Mouse (Mus musculus): Measurements from ENCODE around the gene Dync1li1. TPM values are rescaled to one million over a fixed set of nuclear protein-coding genes. Genes with fewer than 3 reads are reported as not detected.

Dync1li1 gene
- total and polyA plus RNA-seq, 3 experiments = 38.1 to 57.0 (median 43.6) TPM

GRCm38 (mm10) chr9:114745163-114745562, 56.6 kb downstream of the Dync1li1 start:
- Histone ChIP-seq H3K4me1 (ENCODE audit: control insufficient read depth in 1 of 2, insufficient read depth in 2 of 2) (peaks cover 4 to 39% of the 10 kb centered on the region in 2 experiments), H3K27ac (ENCODE audit: insufficient read depth, low read depth) (no peak overlapping the region), H3K27me3 (replicated peaks) (no peaks in the 10 kb centered on the region), H3K9ac (ENCODE audit: insufficient read depth, low read depth) (no peak overlapping the region), H3K79me2 (replicated peaks; ENCODE audit: control insufficient read depth, extremely low read depth, insufficient read depth, poor library complexity, severe bottlenecking) (no peaks in the 10 kb centered on the region), H3K4me2 (ENCODE audit: insufficient read depth, low read depth, poor library complexity, severe bottlenecking) (no peak overlapping the region), H3K36me3 (replicated peaks in 1 of 2; ENCODE audit: control insufficient read depth in 1 of 2, insufficient read depth in 1 of 2, low read length in 1 of 2) (peaks cover 47 to 81% of the 10 kb centered on the region in 2 experiments), H3K9me3 (replicated peaks; ENCODE audit: low read length) (no peaks in the 10 kb centered on the region), H3K4me3 (replicated peaks in 1 of 3; ENCODE audit: low read depth in 2 of 3, low read length in 2 of 3, poor library complexity in 1 of 3) (no peak overlapping the region)
- no peak for TF ChIP-seq CTCF (conservative IDR thresholded peaks at IDR 0.05 in 1 of 2, IDR thresholded peaks at IDR 0.05 in 1 of 2; ENCODE audit: low read depth in 2 of 2, low read length in 2 of 2)
- TF ChIP-seq SIN3A (IDR thresholded peaks at IDR 0.05; ENCODE audit: low read length) = no peak
- no peak for TF ChIP-seq MYC (IDR thresholded peaks at IDR 0.05; ENCODE audit: low read depth, low read length)
- TF ChIP-seq ZNF384 (IDR thresholded peaks at IDR 0.05; ENCODE audit: low read depth, low read length) = no peak
- no peak for TF ChIP-seq GABPA (IDR thresholded peaks at IDR 0.05; ENCODE audit: insufficient replicate concordance, low read depth, low read length)
- no peak for TF ChIP-seq IRF4 (IDR thresholded peaks at IDR 0.05; ENCODE audit: low read depth, low read length)
- no peak for TF ChIP-seq MAZ (IDR thresholded peaks at IDR 0.05; ENCODE audit: low read depth, low read length)
- no peak for TF ChIP-seq CHD1 (IDR thresholded peaks at IDR 0.05; ENCODE audit: low read depth, low read length)
- no peak for TF ChIP-seq MAFK (IDR thresholded peaks at IDR 0.05; ENCODE audit: insufficient replicate concordance, low read length)
- TF ChIP-seq BHLHE40 (IDR thresholded peaks at IDR 0.05; ENCODE audit: low read depth, low read length) = no peak
- DNase-seq (ENCODE audit: extremely low read depth) = no peak
- in situ Hi-C loops (cut with MboI; ENCODE audit: low pct_ligation_motif_present, low pct_unique_long_range_greater_than_20kb, low sequenced_read_pairs) (no loop called here), dilution Hi-C loops (cut with MboI; ENCODE audit: extremely low pct_ligation_motif_present, extremely low pct_unique_long_range_greater_than_20kb, low sequenced_read_pairs) (no loop called here)

GRCm38 (mm10) chr9:114745654-114746053, 57.1 kb downstream of the Dync1li1 start:
- no peak overlapping the region for H3K27ac ChIP-seq (ENCODE audit: insufficient read depth, low read depth)
- no peaks in the 10 kb centered on the region for H3K27me3 ChIP-seq (replicated peaks)
- no peak for TF ChIP-seq ETS1 (conservative IDR thresholded peaks at IDR 0.05; ENCODE audit: low read depth, low read length)
- TF ChIP-seq EP300 (IDR thresholded peaks at IDR 0.05; ENCODE audit: low read length) = no peak
- no peak for TF ChIP-seq MAZ (IDR thresholded peaks at IDR 0.05; ENCODE audit: low read depth, low read length)
- no peak for TF ChIP-seq CHD1 (IDR thresholded peaks at IDR 0.05; ENCODE audit: low read depth, low read length)
- TF ChIP-seq BHLHE40 (IDR thresholded peaks at IDR 0.05; ENCODE audit: low read depth, low read length) = no peak
- no peak for TF ChIP-seq USF2 (conservative IDR thresholded peaks at IDR 0.05; ENCODE audit: low read depth, low read length)
- no peak for TF ChIP-seq POLR2A (IDR thresholded peaks at IDR 0.05; ENCODE audit: low read depth, low read length)
- TF ChIP-seq UBTF (IDR thresholded peaks at IDR 0.05; ENCODE audit: low read depth, low read length) = no peak
- dilution Hi-C loops (cut with MboI; ENCODE audit: extremely low pct_ligation_motif_present, extremely low pct_unique_long_range_greater_than_20kb, low sequenced_read_pairs) = no loop called here
- no peaks in the 10 kb centered on the region for H3K9me3 ChIP-seq (replicated peaks; ENCODE audit: low read length)
- no peak overlapping the region for H3K4me3 ChIP-seq (replicated peaks in 1 of 3; ENCODE audit: low read depth in 2 of 3, low read length in 2 of 3, poor library complexity in 1 of 3)
- peaks cover 4 to 39% of the 10 kb centered on the region in 2 experiments for H3K4me1 ChIP-seq (ENCODE audit: control insufficient read depth in 1 of 2, insufficient read depth in 2 of 2)
- peaks cover 46 to 81% of the 10 kb centered on the region in 2 experiments for H3K36me3 ChIP-seq (replicated peaks in 1 of 2; ENCODE audit: control insufficient read depth in 1 of 2, insufficient read depth in 1 of 2, low read length in 1 of 2)
- H3K9ac ChIP-seq (ENCODE audit: insufficient read depth, low read depth) = no peak overlapping the region
- in situ Hi-C loops (cut with MboI; ENCODE audit: low pct_ligation_motif_present, low pct_unique_long_range_greater_than_20kb, low sequenced_read_pairs) = no loop called here
- H3K79me2 ChIP-seq (replicated peaks; ENCODE audit: control insufficient read depth, extremely low read depth, insufficient read depth, poor library complexity, severe bottlenecking) = no peaks in the 10 kb centered on the region
- no peak overlapping the region for H3K4me2 ChIP-seq (ENCODE audit: insufficient read depth, low read depth, poor library complexity, severe bottlenecking)
- DNase-seq (ENCODE audit: extremely low read depth) = no peak

Data from CH12.LX (cell line).